Mouse (Mus musculus) stomach, postnatal 0 days (tissue): ENCODE results near the gene Zmpste24.

ENCODE experiments used
- CTCF ChIP-seq: IDR thresholded peaks from 2 replicates; pipeline ENCODE4 v1.5.1; 2016; ENCODE audit warnings: antibody characterized with exemption, low read depth, mild to moderate bottlenecking, moderate library complexity
- EP300 ChIP-seq: optimal IDR thresholded peaks from 2 replicates; pipeline ENCODE3; 2016; ENCODE audit warnings: antibody characterized with exemption

DNA sequence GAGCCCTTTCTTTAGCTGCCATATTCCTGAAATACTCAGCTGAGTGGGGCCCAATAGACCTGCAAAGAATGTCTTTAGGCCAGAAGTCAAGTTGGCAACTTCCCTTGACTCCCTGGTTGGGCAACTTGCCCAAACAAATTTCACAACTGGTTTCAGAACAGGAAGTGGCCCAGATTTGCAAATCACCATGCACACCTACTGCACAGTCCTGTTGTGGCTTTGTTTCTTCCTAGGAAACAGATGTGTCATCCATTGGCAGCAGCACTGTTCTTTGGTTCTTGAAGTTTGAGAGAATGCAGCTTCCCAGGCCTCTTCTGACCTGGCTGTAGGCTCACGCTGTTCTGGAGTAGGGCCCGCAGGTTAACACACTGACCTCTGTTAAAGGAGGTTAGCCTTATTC lies 74.1 kb downstream of the Zmpste24 start:
- no peak for TF ChIP-seq CTCF
- TF ChIP-seq EP300, result no peak
